Mouse (Mus musculus): Measurements from ENCODE around the gene Itgb4.

The Itgb4 gene

GRCm38 (mm10) chr11:115970006-115970673 lies 4.4 kb upstream of the Itgb4 start:
- no peak for DNase-seq

DNA sequence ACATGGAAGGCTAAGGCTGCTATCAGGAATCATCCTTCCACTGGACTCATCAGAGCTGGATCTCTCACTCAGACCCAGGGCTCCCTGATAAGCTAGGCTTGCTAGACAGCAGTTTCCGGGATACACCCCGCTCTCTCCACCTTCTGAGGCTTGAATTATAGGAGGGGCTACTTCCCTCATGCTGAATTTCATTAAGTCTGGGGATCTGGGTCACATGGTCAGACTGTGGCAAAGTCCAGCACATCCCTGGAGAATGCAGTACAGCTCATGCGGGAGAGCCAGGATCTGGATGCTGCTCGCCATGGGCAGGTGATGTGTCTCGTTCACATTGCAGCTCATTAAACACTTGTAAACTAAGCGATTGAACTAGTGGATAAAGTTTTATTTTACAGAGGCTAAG lies 3.5 kb upstream of the Itgb4 start:
- no peak for DNase-seq

DNA sequence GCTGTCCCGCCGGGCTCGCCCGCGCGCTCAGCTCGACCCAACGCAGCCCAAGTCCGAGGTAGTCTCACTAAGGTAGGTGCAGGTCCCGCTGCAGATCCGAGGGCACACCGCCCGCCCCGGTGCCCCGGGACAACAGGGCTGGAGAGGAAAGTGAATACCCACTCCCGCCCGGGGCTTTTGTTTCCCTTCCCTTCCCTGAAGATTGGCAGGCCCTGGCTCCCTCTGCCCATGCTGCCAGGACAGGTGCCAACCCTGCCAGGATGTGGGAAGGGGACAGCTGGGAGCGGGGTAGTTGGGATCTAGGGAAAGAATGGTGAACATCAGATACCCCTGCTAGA lies 543 bp downstream of the Itgb4 start:
- DNase-seq, result no peak

GRCm38 (mm10) chr11:115975544-115975943 lies 1.0 kb downstream of the Itgb4 start:
- DNase-seq, result no peak

DNA sequence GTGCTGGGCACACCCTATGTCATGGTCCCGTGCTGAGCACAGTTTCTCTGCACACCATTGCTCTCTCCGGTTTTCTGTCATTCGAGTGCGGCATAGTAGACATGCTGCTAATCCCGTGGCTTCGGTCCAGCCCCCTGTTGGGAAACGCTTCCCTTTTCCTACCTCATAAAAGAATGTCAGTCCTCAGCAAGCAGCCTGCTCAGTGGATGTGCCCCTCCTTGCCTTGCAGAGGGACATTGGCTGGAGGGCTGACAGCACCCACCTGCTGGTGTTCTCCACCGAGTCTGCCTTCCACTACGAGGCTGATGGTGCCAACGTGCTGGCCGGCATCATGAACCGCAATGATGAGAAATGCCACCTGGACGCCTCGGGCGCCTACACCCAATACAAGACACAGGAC lies 8.0 kb downstream of the Itgb4 start:
- DNase-seq, result no peak

DNA sequence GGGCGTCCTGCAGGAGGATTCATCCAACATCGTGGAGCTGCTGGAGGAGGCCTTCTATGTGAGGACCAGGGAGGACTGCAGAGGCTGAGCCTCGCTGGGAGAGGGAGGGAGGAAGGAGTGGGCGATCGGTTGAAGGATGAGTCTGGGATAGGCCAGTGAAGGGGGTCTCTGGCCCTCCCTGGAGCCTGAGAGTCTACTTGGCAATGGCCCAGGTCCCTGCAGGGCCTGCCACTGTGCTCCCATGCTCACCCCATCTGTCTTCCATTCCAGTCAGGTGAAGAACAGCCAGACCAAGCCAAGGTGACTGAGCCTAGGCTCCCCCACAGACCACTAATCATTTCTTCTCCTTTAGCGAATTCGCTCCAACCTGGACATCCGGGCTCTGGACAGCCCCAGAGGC lies 8.8 kb downstream of the Itgb4 start:
- no peak for DNase-seq

- no peak for DNase-seq
These were observed 15.2 kb downstream of the Itgb4 start for GRCm38 (mm10) chr11:115989686-115990085.

DNA sequence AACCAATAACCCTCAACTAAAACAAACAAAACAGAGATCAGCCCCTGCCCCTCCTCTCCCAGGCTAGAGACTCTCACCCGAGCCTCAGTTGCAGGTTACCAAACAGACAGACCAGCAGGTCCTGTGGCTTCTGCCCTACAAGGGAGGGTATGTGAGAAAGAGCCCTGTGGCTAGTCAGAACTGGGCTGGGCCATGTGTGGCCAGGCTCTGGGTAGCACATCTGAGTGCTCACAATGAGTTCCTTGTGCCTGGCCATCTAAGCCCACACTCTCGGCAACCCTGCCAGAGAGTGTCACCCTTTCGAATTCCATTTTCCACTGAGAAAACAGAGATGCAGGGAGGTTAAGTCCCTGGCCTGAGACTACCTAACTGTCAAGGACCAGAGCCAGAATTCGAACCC lies 17.6 kb downstream of the Itgb4 start:
- no peak for DNase-seq

DNA sequence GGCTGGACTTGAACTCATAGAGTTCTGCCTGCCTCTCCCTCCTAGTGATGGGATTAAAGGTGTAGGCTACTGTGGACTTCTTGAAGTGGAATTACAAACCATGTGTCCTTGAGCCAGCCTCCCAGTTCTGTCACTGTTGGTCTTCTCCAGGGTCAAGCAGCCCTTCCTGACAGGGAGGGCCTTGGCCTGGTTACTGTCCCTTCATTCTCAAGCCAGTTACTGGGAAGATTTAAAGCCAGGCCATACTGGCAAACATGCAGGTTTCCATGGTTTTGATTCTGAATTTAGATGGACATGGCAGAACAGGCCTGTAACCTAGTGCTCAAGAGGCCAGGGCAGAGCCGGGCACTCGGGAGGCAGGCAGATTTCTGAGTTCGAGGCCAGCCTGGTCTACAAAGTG lies 20.7 kb downstream of the Itgb4 start:
- DNase-seq, result no peak

- no peak for DNase-seq
These were observed 22.5 kb downstream of the Itgb4 start for GRCm38 (mm10) chr11:115997047-115997446.

- DNase-seq, result no peak
These were observed 23.2 kb downstream of the Itgb4 start for GRCm38 (mm10) chr11:115997662-115998061.

- DNase-seq, result no peak
These were observed 24.5 kb downstream of the Itgb4 start for GRCm38 (mm10) chr11:115999027-115999426.

- DNase-seq, result peak; percentile 86
These were observed 25.1 kb downstream of the Itgb4 start for GRCm38 (mm10) chr11:115999538-116000143.

- no peak for DNase-seq
These were observed 26.1 kb downstream of the Itgb4 start for GRCm38 (mm10) chr11:116000607-116001006.

DNA sequence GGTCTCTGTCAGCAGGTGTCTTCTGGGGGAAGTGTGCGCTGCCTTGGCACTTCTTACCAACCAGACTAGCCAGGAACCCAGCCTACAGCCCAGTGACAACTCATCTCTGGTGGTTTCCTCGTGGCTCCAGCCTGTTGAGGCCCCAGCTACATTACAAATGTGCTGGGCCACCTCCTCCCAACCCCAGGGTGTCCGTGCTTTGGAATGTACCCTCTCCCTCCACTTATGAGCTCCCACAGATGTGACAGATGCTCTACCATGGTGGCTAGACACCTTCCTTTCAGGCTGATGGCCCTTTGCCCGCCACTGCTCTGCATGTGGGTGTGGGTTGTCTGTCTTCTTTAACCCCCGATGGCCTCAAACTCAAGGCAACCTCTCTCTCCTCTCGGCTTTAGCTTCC lies 27.2 kb downstream of the Itgb4 start:
- no peak for DNase-seq

- DNase-seq, result no peak
These were observed 28.4 kb downstream of the Itgb4 start for GRCm38 (mm10) chr11:116002894-116003293.

DNA sequence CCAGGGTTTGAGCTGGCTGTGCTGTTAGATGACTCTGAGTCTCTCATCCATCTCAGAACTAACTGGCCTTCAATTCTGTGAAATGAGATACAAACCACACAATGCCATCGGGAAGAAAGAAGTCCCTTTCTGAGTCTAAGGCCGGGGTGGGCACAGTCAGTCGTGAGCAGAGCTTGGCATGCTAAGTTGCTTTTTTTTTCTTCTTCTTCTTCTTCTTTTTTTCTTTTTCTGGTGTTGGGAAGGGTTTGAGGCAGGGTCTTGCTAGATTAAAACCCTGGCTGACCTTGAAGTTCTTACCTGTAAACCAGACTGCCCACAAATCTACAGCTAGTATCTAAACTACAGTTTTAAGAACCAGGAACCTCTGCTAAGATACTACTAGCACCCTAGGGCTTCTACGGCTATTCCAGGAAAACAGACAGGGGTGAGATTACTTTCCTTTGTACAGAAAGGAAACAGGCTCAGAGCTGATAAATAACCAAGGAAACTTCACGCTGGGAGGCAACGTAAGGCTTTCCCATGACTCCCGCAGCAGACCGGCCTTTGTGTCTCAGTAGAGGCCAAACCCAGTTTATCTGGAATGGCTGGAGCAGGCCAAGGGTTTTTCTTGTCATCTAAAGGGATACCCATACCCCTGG lies 29.8 kb downstream of the Itgb4 start:
- no peak for DNase-seq

GRCm38 (mm10) chr11:116004840-116005700 lies 30.6 kb downstream of the Itgb4 start:
- DNase-seq, result peak; percentile 71

GRCm38 (mm10) chr11:116005701-116006419 lies 31.4 kb downstream of the Itgb4 start:
- DNase-seq, result no peak

GRCm38 (mm10) chr11:116007095-116007850 lies 32.8 kb downstream of the Itgb4 start:
- no peak for DNase-seq

DNA sequence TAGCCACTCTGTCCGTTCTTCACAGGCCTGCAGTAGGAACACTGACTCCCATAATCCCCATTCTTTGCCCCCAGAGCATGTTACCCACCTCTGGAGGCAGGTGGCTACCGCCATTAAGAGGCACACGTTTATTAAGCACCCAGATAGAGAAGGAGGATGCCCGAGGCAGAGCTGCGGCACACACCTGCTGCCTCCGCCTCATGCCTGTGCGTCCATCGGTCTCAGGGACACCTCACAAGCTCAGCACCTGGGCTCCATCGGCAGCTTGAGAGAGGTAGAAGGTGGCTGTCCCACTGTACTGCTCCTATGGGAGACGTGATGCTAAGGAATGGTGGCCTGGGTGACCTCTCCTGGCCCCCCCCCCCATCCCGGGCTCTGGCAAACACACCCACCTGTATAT lies 33.9 kb downstream of the Itgb4 start:
- DNase-seq, result no peak

GRCm38 (mm10) chr11:116008832-116009375 lies 34.4 kb downstream of the Itgb4 start:
- DNase-seq, result no peak
